In genomic region chr11:105966288-105966687, GRCm38 (mm10) we compare ENCODE assay signal across 29 mouse cellular contexts. TPM values are rescaled to one million over a fixed set of nuclear protein-coding genes. Genes with fewer than 3 reads are reported as not detected.
"Had no signal": no experiment of that assay in that cellular context is flagged by ENCODE, and none has a peak within 500 bp of the region (broad histone marks: within the 10 kb centered on the region; RNA-seq: fewer than 3 reads in every experiment).

No protein-coding gene starts in this region.

- H3K36me3 ChIP-seq: kidney, embryonic 15.5 days; limb, embryonic 12.5 days; limb, embryonic 15.5 days; liver, embryonic 12.5 days; liver, embryonic 15.5 days; lung, embryonic 15.5 days; midbrain, embryonic 12.5 days; midbrain, embryonic 15.5 days; neural tube, embryonic 13.5 days had no signal

- H3K4me3 ChIP-seq: kidney, embryonic 15.5 days; limb, embryonic 12.5 days; limb, embryonic 15.5 days; liver, embryonic 12.5 days; liver, embryonic 15.5 days; lung, embryonic 15.5 days; midbrain, embryonic 12.5 days; midbrain, embryonic 15.5 days; myocyte; neural tube, embryonic 13.5 days had no signal

- H3K9ac ChIP-seq: kidney, embryonic 15.5 days; limb, embryonic 12.5 days; limb, embryonic 15.5 days; liver, embryonic 12.5 days; liver, embryonic 15.5 days; lung, embryonic 15.5 days; midbrain, embryonic 12.5 days; midbrain, embryonic 15.5 days; neural tube, embryonic 13.5 days had no signal

- DNase-seq: kidney, adult 8-10 months; kidney, postnatal 10 days; kidney, postnatal 36 days; layer of hippocampus, postnatal 36 days; left cerebral cortex, postnatal 4 days; lung, adult 18-20 months; lung, postnatal 10 days; lung, postnatal 36 days; retina, postnatal 1 day; right cerebral cortex, postnatal 25 days; thymus, adult 18-20 months; thymus, postnatal 4 days had no signal

- H3K9me3 ChIP-seq: kidney, embryonic 15.5 days; limb, embryonic 12.5 days; limb, embryonic 15.5 days; liver, embryonic 12.5 days; liver, embryonic 15.5 days; lung, embryonic 15.5 days; midbrain, embryonic 12.5 days; midbrain, embryonic 15.5 days; neural tube, embryonic 13.5 days had no signal

- H3K4me2 ChIP-seq: kidney, embryonic 15.5 days; limb, embryonic 12.5 days; limb, embryonic 15.5 days; liver, embryonic 12.5 days; liver, embryonic 15.5 days; lung, embryonic 15.5 days; midbrain, embryonic 12.5 days had no signal

- ATAC-seq: liver, embryonic 12.5 days; midbrain, embryonic 15.5 days had no signal

- H3K27ac ChIP-seq: kidney, embryonic 15.5 days; limb, embryonic 12.5 days; limb, embryonic 15.5 days; liver, embryonic 12.5 days; liver, embryonic 15.5 days; lung, embryonic 15.5 days; midbrain, embryonic 12.5 days; midbrain, embryonic 15.5 days; neural tube, embryonic 13.5 days had no signal

RNA-seq across cellular contexts. Expression of gene Cyb561, which starts 13.2 kb away (rescaled TPM):
- total RNA-seq: neutrophil, adult 5-6 weeks had no signal

RNA-seq across cellular contexts. Expression of gene Ace3, which starts 28.2 kb away (rescaled TPM):
- total RNA-seq: layer of hippocampus, adult 8-10 months; layer of hippocampus, postnatal 10 days; layer of hippocampus, postnatal 36 days; left cerebral cortex, adult 8-10 months; left cerebral cortex, postnatal 14 days; left cerebral cortex, postnatal 4 days; neutrophil, adult 5-6 weeks had no signal
- polyA plus RNA-seq: kidney, embryonic 15.5 days; limb, embryonic 12.5 days; limb, embryonic 15.5 days; liver, embryonic 12.5 days; liver, embryonic 15.5 days; midbrain, embryonic 12.5 days; midbrain, embryonic 15.5 days; myocyte; neural tube, embryonic 13.5 days; spleen, adult 2 months; stomach, embryonic 16.5 days had no signal

RNA-seq across cellular contexts. Expression of gene Kcnh6, which starts 41.6 kb away (rescaled TPM):
- polyA plus RNA-seq: myocyte had no signal
